In the genomic region with DNA sequence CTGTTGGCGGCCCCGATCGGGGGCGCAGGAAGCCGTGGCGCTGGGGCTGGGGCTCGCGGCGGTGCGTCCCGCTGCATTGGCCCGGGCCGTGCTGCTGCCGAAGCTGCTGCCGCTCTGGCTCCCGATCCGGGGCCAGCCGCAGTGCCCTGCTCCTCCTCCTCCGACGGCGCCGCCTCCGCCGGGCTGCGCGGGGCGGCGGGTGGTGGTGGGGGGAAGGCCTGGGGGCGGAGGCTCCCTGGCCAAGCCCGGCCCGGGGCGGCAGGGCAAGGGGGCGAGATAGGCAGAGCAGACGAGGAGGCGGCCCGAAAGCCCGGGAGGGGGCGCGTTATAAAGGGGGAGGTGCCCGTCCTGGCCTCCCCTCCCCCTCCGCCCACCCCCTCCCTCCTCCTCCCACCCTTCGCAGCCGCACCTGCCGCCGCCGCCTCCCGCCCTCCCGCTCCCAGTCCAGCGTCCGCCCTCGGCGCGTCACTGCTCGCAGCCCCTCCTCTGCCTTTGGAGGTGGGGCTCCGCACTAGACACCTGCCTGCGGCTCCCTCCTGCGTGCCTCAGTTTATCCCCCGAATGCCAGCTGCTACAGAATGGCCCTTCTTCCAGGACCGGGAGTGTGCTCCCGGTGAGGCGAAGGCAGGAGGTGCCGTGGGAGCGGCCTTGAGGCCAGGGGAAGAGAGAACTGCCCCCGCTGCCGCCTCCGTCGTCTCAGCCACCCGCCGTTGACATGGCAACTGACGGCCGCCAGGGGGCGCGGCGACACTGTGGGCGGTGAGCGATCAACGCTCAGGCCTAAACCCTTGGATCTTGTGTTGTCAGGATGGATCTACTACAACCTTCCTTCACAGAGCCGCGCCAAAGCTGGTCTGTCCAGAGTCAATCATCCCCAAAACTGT, we compare ENCODE assay signal across 8 mouse cellular contexts. TPM values are rescaled to one million over a fixed set of nuclear protein-coding genes. Genes with fewer than 3 reads are reported as not detected.
DNase-seq lines count a peak whose midpoint lies in the region; ATAC-seq and TF ChIP-seq lines count a peak whose summit lies in the region.

A gene (minus strand): TSS at position 143 of the 884 bp plus-strand sequence.

- peak; percentile 88; the same call in 1 of the 2 replicates for TF ChIP-seq EP300 in heart, adult 2 months (IDR thresholded peaks at IDR 0.05; ENCODE audit: insufficient read depth, low read depth, low read length)

- no peaks in the 10 kb centered on the region for H3K9me3 ChIP-seq in embryonic facial prominence, embryonic 13.5 days
- no peaks in the 10 kb centered on the region for H3K9me3 ChIP-seq in limb, embryonic 13.5 days
- H3K9me3 ChIP-seq in midbrain, embryonic 16.5 days (replicated peaks; ENCODE audit: control insufficient read depth, low read length, poor library complexity, severe bottlenecking): no peaks in the 10 kb centered on the region

- H3K27ac ChIP-seq in embryonic facial prominence, embryonic 13.5 days: peak within 1 kb of the TSS; percentile 97
- H3K27ac ChIP-seq in heart, adult 2 months: peak within 1 kb of the TSS; percentile 97
- peak within 1 kb of the TSS; percentile 97 for H3K27ac ChIP-seq in limb, embryonic 13.5 days
- peak within 1 kb of the TSS; percentile 100 for H3K27ac ChIP-seq in midbrain, embryonic 16.5 days (ENCODE audit: low read length)

- peak; percentile 96 for TF ChIP-seq CTCF in heart, adult 2 months (IDR thresholded peaks at IDR 0.05)

- intact Hi-C loops in heart, adult 2 months (cut with DNase I): loop anchor here (1.0 to 5.0 kb wide), 2 partner anchors 44 to 134 kb away; a partner anchor contains a TSS

- peak; percentile 39; the same call in 1 of the 2 replicates for TF ChIP-seq POLR2A in heart, adult 2 months (IDR thresholded peaks at IDR 0.05; ENCODE audit: insufficient read depth, low read depth, low read length)

- peak; percentile 91 for DNase-seq in 3134 (ENCODE audit: extremely low read depth, insufficient read length, low spot score)
- DNase-seq in adrenal gland, postnatal 36 days: peak; percentile 93 to 95
- DNase-seq in heart, adult 2 months: peak; percentile 94 to 95
- peak; percentile 89 to 91 for DNase-seq in kidney, adult 8-10 months
- peak; percentile 93 to 95 for DNase-seq in spleen, postnatal 10 days (ENCODE audit: low spot score in 2 of 2)

- H3K4me3 ChIP-seq in embryonic facial prominence, embryonic 13.5 days: peak within 1 kb of the TSS; percentile 87
- H3K4me3 ChIP-seq in heart, adult 2 months: peak within 1 kb of the TSS; percentile 84
- peak within 1 kb of the TSS; percentile 77 for H3K4me3 ChIP-seq in limb, embryonic 13.5 days
- peak within 1 kb of the TSS; percentile 96 for H3K4me3 ChIP-seq in midbrain, embryonic 16.5 days (ENCODE audit: low read depth, low read length)

- peaks cover 25% of the 10 kb centered on the region for H3K4me1 ChIP-seq in embryonic facial prominence, embryonic 13.5 days
- H3K4me1 ChIP-seq in heart, adult 2 months (ENCODE audit: control insufficient read depth, insufficient read depth, low read length): peaks cover 16% of the 10 kb centered on the region
- peaks cover 21% of the 10 kb centered on the region for H3K4me1 ChIP-seq in limb, embryonic 13.5 days
- H3K4me1 ChIP-seq in midbrain, embryonic 16.5 days (ENCODE audit: control insufficient read depth, insufficient read depth, low read length): peaks cover 18% of the 10 kb centered on the region

- WGBS in embryonic facial prominence, embryonic 13.5 days: under 1% methylated on average over 62 of the region's 79 CpGs
- WGBS in heart, adult 2 months: under 1% methylated on average over 66 of the region's 79 CpGs
- under 1% methylated on average over 56 of the region's 79 CpGs for whole genome bisulfite sequencing in limb, embryonic 13.5 days
- under 1% methylated on average over 49 of the region's 79 CpGs for WGBS in midbrain, embryonic 16.5 days

- peak; percentile 86 for ATAC-seq in embryonic facial prominence, embryonic 13.5 days (ENCODE audit: insufficient number of reproducible peaks, insufficient read depth, low FRiP score, low TSS enrichment, low read depth)
- ATAC-seq in limb, embryonic 13.5 days (ENCODE audit: low FRiP score, low read depth): peak; percentile 85
- ATAC-seq in midbrain, embryonic 16.5 days: peak; percentile 87

- H3K9ac ChIP-seq in embryonic facial prominence, embryonic 13.5 days: peak within 1 kb of the TSS; percentile 88
- H3K9ac ChIP-seq in heart, adult 2 months (ENCODE audit: low read depth, low read length): peak within 1 kb of the TSS; percentile 92
- H3K9ac ChIP-seq in limb, embryonic 13.5 days: peak within 1 kb of the TSS; percentile 89
- peak within 1 kb of the TSS; percentile 86 for H3K9ac ChIP-seq in midbrain, embryonic 16.5 days (ENCODE audit: low read depth, low read length)

- H3K36me3 ChIP-seq in embryonic facial prominence, embryonic 13.5 days: peaks cover 29% of the 10 kb centered on the region
- H3K36me3 ChIP-seq in heart, adult 2 months (ENCODE audit: control insufficient read depth, insufficient read depth, low read length): peaks cover 4% of the 10 kb centered on the region; the same call in 1 of the 2 replicates
- peaks cover 34% of the 10 kb centered on the region for H3K36me3 ChIP-seq in limb, embryonic 13.5 days
- peaks cover 12% of the 10 kb centered on the region for H3K36me3 ChIP-seq in midbrain, embryonic 16.5 days (ENCODE audit: control insufficient read depth, insufficient read depth, low read length)

- no peaks in the 10 kb centered on the region for H3K27me3 ChIP-seq in embryonic facial prominence, embryonic 13.5 days
- no peaks in the 10 kb centered on the region for H3K27me3 ChIP-seq in heart, adult 2 months (ENCODE audit: control insufficient read depth, insufficient read depth, low read length)
- H3K27me3 ChIP-seq in limb, embryonic 13.5 days: no peaks in the 10 kb centered on the region
- no peaks in the 10 kb centered on the region for H3K27me3 ChIP-seq in midbrain, embryonic 16.5 days (ENCODE audit: control insufficient read depth, insufficient read depth, low read depth, low read length)

- peaks cover 2% of the 10 kb centered on the region for H3K79me2 ChIP-seq in heart, adult 2 months (replicated peaks; ENCODE audit: control insufficient read depth, insufficient read depth, low read length)

- peak within 1 kb of the TSS; percentile 93 for H3K4me2 ChIP-seq in embryonic facial prominence, embryonic 13.5 days
- peak within 1 kb of the TSS; percentile 79 for H3K4me2 ChIP-seq in limb, embryonic 13.5 days (replicated peaks)
- peak within 1 kb of the TSS; percentile 99 for H3K4me2 ChIP-seq in midbrain, embryonic 16.5 days (ENCODE audit: low read length)

RNA-seq across cellular contexts. Expression of the gene that starts here (rescaled TPM):
- 10 to 100 TPM; 74.7 to 76.3 TPM for total RNA-seq in adrenal gland, postnatal 36 days (2021)
- polyA plus RNA-seq in embryonic facial prominence, embryonic 13.5 days (2015; fragmentation: Nextera tagmentation; extraction: Ambion mirVana): 102 and 114 TPM in 2 replicates
- 10 to 100 TPM; 21.0 to 25.3 TPM for total RNA-seq in heart, adult 2 months (2021)
- 42.3 and 49.3 TPM in 2 replicates for polyA plus RNA-seq in heart, adult 2 months (2012; rRNA removed)
- polyA plus RNA-seq in limb, embryonic 13.5 days (2015; fragmentation: Nextera tagmentation; extraction: Ambion mirVana): 106 and 112 TPM in 2 replicates
- polyA plus RNA-seq in midbrain, embryonic 16.5 days (2015; fragmentation: Nextera tagmentation; extraction: Ambion mirVana): 61.3 and 67.3 TPM in 2 replicates

Comparison
In these comparisons a context has a peak if more than half of its experiments do, and no peak if none do; other contexts are left out.
1. Peak in every context shown above with its lines: DNase-seq, ATAC-seq, H3K4me3 ChIP-seq and H3K27ac ChIP-seq.